Mouse (Mus musculus) brain, embryonic 14.5 days (tissue): ENCODE measurements around the gene Fry.

Experiments used
- CTCF ChIP-seq: fragments of 200-500 bp; IDR thresholded peaks from 2 replicates; pipeline ENCODE4 v1.5.1; 2012; ENCODE audit warnings: inconsistent platforms, mild to moderate bottlenecking, moderate library complexity, borderline replicate concordance; ENCODE audit not compliant: insufficient read depth, insufficient read length; ENCODE audit errors: extremely low read depth
- POLR2A ChIP-seq: fragments of 200-500 bp; IDR thresholded peaks from 2 replicates; pipeline ENCODE4 v1.6.1; 2012; ENCODE audit warnings: mild to moderate bottlenecking, inconsistent platforms, borderline replicate concordance; ENCODE audit not compliant: poor library complexity, insufficient read depth, insufficient read length, severe bottlenecking; ENCODE audit errors: extremely low read depth

- TF ChIP-seq CTCF = 0 out of 2 replicates have a peak, but pooled peaks have one; percentile 15
- no peak for TF ChIP-seq POLR2A
Observed at GRCm38 (mm10) chr5:150394645-150395044, 276.2 kb downstream of the Fry start.
